Mouse (Mus musculus): Measurements from ENCODE around the gene Plcl1.

The Plcl1 gene

DNA sequence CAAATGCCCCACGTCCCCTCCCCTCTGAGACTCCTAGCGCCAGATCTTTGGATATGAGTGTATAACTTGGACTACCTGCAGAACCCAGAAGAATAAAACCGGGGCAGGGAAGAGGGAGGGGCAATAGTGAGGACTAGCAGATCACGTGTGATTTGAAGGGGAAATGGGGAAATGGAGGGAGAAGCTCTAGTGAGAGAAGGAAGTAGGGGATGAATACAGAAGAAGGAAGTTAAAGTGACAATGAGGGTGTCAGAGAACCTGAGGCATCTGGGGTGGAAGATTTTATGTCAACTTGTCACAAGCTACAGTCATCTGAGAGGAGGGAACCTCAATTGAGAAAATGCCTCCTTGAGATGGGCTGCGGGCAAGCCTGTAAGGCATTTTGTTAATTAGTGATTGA is 119.4 kb downstream of the Plcl1 start:
- no peak for DNase-seq (ENCODE audit: low spot score)

DNA sequence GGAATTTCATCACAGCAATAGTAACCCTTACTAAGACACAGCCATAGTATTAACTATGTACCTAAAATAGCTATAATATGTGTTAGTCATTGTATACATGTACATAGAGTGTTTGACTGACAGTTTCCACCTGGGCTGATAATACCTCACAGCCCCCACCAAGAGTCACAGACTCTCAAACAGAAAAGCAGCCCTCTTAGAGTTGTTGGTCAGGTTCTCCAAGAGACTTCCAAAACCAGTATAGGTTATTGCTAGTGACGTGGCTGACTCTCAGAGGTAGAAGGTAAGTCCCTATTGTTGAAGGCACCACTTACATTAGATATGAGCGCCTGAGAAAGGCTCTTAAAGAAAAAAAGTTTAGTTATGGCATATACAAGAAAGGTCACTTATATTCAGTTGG is 120.0 kb downstream of the Plcl1 start:
- DNase-seq (ENCODE audit: low spot score): no peak

DNA sequence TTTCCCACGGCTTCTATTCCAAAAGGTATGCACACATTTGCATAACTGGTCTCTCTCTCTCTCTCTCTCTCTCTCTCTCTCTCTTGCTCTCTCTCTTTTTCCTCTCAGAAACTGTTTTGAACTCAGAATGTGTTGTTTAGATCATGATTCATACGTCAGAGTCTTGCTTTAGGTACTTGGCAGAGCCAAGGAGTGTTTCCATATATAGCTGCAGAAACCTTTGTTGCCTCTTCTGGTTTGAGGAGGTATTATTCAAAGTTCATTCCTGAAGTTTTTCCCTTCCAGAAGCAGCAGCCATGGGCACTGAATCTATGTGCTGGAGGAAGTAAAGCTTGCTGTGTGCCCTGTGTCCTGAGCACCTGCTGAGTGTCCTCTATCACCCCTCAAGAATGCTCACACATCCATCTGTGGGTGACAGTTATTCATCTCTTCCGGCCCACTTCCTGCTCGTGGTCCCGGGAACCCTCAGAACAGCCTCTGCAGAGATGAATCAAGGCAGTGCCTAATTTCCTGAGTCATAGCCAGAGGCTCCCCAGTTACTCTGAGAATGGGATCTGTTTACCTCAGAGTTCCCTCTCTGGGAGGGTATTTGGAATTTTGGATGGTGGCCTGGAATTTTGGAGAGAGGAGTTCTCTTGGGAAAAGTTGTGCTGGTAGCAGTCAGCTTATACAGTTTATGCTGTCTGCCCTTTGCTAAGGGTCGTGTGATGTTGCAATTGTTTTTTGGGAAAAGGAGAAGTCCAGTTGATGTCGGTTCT is 123.0 kb downstream of the Plcl1 start:
- DNase-seq (ENCODE audit: low spot score): peak; percentile 24

DNA sequence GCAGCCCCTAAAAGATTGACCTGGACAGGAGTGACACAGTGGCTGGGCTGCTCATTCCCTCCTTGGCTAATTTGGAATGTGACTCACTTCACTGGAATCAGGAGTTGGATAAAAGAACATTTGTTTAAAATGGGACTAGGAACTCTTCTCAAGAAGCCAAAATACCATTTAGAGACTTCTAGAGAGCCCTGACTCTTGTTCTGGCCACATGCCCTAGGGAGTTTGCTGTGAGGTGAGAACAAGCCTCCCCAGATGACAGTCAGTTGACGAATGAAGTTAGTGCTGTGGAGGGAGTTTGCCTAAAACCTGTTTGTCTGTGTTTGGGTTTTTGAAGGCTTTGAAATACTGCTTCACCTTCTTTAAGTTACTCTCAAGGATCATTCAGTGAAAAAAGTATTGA is 128.1 kb downstream of the Plcl1 start:
- DNase-seq (ENCODE audit: low spot score): peak; percentile 28

DNA sequence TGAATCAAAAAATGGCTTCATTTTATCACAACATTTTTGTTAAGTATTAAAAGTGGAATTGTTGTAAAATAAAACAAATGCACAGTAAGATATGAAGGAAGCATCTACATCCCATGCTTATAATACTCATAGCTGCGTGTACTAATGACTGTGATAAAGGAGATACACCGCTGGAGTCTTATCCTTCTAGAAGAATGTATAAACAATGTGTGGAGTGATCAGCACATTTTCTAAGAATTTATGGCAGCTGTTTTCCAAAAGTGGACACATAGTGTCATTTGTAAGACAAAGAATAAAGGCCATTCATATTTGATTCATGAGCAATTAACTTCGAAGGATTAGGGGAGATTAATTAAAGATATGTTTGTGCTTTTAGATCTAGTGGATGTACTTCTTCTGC is 148.7 kb downstream of the Plcl1 start:
- no peak for DNase-seq (ENCODE audit: low spot score)

- no peak for DNase-seq (ENCODE audit: low spot score)
Measured at GRCm38 (mm10) chr1:55557960-55558359, 152.2 kb downstream of the Plcl1 start.

DNA sequence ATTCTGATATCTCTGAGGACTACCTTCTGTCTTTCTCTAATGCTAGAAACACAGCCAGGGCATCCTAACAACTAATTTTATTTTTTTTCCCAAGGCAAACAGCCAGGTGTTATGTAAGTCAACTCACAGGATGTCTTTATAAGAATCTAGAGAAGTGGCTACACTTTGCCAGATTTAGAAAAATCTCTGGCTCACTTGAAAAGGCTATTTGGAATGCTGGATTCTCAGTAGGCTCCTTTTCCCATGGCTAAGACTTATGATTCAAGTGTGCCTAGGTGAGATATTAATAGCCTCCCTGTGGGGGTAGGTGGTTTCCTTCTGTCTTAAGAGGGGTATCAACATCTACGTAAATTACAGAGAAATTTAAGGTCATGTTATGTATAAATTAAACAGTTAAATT is 152.7 kb downstream of the Plcl1 start:
- no peak for DNase-seq (ENCODE audit: low spot score)

DNA sequence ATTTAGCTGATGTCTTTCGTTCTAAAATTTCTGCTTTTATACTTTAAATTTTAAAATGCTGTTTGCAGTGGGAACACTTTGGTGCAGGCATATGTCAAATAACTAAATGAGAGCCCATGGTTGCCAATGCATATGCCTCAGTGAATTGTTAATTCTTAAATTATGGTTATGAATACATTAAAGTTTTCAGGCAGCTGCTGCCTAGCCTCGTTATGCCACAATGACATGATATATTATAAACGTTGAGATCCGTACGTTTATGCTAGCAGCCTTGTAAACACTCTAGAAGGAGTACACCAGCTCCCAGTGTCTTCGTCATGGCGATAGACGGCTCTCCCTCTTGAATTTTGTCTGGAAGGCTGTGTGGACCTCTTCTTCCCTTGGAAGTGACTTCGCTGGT is 154.3 kb downstream of the Plcl1 start:
- DNase-seq (ENCODE audit: low spot score): no peak

DNA sequence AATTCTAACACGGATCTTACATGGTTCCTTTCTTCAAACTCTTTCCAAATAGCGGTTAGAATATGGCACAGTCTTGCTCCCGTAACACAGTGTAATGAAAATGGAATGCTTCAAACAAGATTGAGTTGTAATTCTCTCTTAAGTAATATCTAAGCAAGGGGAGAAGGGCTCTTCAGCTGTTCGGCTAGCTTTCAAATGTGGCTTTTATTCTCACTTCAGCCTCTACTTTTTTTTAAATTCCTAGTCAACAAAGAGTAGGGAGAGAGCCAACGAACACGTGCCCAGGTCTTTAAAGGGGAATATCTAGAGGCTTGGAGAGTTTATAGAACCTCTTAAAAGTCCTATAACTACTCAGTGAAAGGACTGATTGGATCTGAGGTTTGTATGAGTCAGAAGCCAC is 160.2 kb downstream of the Plcl1 start:
- DNase-seq (ENCODE audit: low spot score): no peak

DNA sequence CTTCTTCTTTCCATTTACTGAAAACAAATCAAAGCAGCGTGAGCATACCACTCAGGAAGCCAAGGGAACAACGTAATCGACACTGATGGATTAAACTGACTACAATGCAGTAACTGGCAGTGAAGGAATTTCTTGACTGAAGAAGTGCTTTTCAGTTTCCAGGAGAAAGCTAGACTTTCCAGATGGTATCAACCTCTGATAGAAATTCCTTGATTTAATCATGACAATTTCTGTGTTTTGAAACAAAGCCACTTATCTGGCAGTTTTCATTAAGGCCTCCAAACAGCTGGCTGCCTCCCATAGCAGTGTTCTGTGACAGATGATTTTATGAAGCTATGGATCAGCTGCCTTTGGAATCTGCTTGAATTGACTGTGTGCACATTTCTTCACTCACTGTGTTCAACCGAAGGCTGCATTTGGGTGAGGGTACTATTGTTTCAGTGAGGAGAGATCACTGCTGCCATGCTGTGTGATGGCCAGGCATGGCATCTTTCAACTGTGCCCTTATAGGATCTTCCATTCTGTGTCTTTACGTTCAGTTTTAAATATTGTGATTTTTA is 162.2 kb downstream of the Plcl1 start:
- no peak for DNase-seq (ENCODE audit: low spot score)

GRCm38 (mm10) chr1:55570225-55570624 is 164.5 kb downstream of the Plcl1 start:
- no peak for DNase-seq (ENCODE audit: low spot score)

DNA sequence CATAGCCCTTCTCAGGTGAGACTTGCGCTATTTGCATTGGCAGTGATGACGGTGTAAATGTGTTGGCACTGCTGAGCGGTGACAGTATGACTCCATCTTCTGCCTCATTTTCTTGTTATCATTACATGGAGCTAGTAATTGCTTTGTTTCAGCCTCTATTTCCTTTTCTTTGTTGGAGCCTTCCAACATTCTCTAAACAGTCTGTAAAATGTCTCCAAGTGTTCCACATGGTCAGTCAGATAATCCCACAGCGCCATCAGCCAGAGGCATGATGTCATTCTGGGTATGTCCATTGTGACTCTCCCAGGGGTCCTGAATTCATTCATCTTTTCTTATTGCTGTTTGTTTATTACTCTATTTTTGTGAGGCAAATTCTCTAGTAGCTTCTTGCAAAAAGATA is 165.7 kb downstream of the Plcl1 start:
- DNase-seq (ENCODE audit: low spot score): no peak

- no peak for DNase-seq (ENCODE audit: low spot score)
Measured at GRCm38 (mm10) chr1:55572202-55572601, 166.5 kb downstream of the Plcl1 start.

GRCm38 (mm10) chr1:55572664-55573063 is 166.9 kb downstream of the Plcl1 start:
- no peak for DNase-seq (ENCODE audit: low spot score)

GRCm38 (mm10) chr1:55575916-55576315 is 170.2 kb downstream of the Plcl1 start:
- DNase-seq (ENCODE audit: low spot score): peak; percentile 64

DNA sequence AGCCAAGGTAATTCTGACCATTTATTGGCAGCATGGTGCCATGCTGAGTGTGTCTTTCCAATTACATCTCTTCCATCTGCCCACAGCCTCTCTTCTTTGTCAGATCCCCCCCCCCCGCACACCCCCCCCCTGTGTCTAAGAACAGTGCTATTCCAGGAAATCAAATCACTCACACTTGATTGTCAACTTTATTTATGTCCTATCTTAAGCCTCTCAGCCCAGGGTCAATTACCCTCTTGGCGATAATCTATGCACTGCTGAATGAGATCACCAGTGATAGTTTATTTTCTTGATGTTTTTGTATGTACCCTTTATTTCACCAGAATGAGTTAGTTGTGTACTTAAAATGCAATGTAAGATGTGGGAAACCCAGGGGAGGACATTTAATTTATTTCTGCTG is 176.0 kb downstream of the Plcl1 start:
- no peak for DNase-seq (ENCODE audit: low spot score)

DNA sequence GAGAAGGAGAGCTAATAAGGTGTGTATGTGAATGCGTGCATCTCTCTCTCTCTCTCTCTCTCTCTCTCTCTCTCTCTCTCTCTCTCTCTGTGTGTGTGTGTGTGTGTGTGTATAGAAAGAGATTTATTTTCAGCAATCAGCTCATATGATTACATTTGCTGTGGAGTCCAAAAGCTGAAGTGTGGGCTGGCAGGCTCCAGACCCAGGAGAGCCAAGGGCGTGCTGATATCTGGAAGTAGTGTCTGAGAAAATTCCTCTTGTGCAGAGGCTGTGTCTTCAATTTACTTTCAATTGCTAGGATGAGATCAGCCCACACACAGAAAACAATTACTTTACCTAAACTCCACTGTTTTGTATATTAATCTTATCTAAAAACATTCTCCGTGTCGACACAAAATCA is 179.7 kb downstream of the Plcl1 start:
- DNase-seq (ENCODE audit: low spot score): peak; percentile 17

DNA sequence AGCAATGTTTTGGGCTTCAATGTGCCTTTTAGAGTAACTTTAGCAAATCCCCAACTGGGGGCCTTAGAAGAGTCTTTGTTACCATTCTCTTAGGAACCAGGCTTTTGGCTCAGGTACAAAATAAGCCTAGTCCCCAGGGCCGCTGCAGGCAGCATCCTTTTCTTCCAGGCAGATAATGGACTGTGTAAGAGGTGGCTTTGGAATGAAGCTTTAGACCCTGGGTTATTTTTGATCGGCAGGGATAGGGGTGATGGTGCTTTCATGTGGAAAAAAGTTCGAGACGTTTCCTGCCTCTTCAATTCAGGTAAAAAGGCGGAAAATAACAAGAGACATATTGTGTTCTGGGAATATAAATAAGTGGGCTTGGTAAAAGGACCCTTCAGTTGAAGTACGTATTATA is 182.4 kb downstream of the Plcl1 start:
- DNase-seq (ENCODE audit: low spot score): no peak

DNA sequence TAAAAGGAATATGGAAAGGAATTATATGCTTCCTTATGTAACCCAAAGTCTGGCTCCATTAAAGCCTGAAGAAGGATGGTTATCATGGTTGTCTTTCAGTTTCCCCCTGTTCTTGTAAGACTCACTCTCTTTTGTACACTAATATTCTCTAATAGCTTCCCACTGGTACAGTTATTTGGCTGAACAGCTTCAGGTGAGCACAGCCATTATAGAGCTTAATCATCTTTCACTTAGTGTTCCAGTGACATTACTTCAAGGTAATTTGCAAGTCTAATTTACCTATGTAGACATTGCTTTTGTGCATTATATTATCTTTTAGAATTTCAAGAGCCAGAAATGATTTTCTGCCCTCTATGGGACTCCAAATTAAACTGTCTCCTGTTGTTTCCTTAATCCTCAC is 184.3 kb downstream of the Plcl1 start:
- DNase-seq (ENCODE audit: low spot score): no peak

DNA sequence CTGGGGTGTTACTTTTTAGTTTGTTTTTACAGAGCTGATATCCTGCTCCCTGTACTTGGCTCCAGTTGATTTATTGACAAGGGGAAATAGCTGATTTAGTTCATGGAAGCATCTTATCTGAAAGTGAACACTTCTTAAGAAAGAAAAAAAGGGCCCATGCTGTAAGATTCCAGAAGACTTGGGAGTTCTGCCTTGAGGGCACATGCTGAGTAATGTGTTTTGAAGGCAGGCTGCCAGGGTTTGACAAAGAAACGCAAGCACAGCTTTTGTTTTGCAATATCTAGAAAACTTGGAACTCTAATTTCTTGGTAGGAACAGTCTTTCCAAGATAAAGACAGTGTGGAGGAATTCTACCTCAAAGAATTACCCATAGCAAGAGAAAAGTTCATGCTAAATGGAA is 194.8 kb downstream of the Plcl1 start:
- peak; percentile 50 for DNase-seq (ENCODE audit: low spot score)

DNA sequence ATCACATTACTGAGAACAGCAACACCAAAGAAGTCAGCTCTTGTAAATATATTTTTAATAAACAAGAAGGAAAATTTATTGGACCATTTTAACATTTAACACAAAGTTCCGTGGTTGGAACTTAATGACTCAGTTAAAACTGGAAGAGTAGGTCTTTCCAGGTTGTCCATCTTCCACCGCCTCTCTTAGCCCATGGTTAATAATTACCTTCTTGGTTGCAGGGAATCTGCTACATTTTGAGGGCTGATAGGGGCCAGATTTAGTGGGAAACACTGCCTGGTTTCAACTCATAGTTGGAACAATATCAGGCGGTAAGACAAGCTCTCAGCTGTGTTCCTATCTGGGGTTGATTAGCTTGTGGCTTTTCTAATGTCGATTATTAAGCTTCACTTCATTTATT is 198.9 kb downstream of the Plcl1 start:
- DNase-seq (ENCODE audit: low spot score): no peak

- no peak for DNase-seq (ENCODE audit: low spot score)
Measured at GRCm38 (mm10) chr1:55605450-55605849, 199.7 kb downstream of the Plcl1 start.

DNA sequence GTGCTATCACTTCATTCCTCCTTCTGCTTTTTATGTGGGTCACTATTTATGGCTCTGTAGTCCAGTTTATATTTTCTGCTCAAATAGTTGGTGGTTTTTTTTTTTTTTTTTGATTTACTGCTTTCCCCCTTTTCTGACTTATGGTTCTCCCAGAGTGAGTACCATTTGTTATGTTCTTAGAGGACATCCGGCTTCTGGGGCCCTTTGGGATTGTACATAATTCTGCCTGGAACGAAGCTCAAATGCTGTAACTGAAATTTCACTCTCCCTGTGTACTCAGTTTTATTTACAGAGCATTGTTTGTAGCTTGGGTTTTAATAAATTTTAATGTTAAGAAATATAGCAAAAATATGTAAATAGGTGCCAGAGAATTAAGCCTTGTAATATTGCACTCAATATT is 200.2 kb downstream of the Plcl1 start:
- no peak for DNase-seq (ENCODE audit: low spot score)

GRCm38 (mm10) chr1:55606405-55606804 is 200.7 kb downstream of the Plcl1 start:
- no peak for DNase-seq (ENCODE audit: low spot score)
